Mouse (Mus musculus) kidney, embryonic 14.5 days (tissue): Measurements from ENCODE around the gene Coro1b. TPM values are rescaled to one million over a fixed set of nuclear protein-coding genes. Genes with fewer than 3 reads are reported as not detected.

ENCODE experiments used
- ATAC-seq: fragments of 200-750 bp; cut with Nextera tagmentation; 2 replicates; pipeline ENCODE4 v1.8.0; 2017; ENCODE audit warnings: moderate number of reproducible peaks, mild to moderate bottlenecking, moderate TSS enrichment, moderate library complexity; ENCODE audit not compliant: low FRiP score, low TSS enrichment
- H3K27ac ChIP-seq: fragments of 300-500 bp; sonication (generic); 2 replicates; pipeline ENCODE4 v1.5.1; 2014; ENCODE audit warnings: low read depth, mild to moderate bottlenecking, low read length, moderate library complexity, mixed read lengths
- H3K27me3 ChIP-seq: fragments of 300-500 bp; sonication (generic); 2 replicates; pipeline ENCODE4 v1.6.1; 2014; ENCODE audit warnings: mild to moderate bottlenecking, low read length; ENCODE audit not compliant: control insufficient read depth, insufficient read depth
- H3K36me3 ChIP-seq: fragments of 300-500 bp; sonication (generic); 2 replicates; pipeline ENCODE4 v1.6.1; 2014; ENCODE audit warnings: low read length, mixed read lengths; ENCODE audit not compliant: control insufficient read depth, insufficient read depth
- H3K4me1 ChIP-seq: fragments of 300-500 bp; sonication (generic); 2 replicates; pipeline ENCODE4 v1.6.1; 2014; ENCODE audit warnings: low read length, mixed read lengths; ENCODE audit not compliant: control insufficient read depth, insufficient read depth
- H3K4me2 ChIP-seq: fragments of 300-500 bp; sonication (generic); replicated peaks from 2 replicates; pipeline ENCODE4 v1.6.1; 2014; ENCODE audit warnings: low read depth, mild to moderate bottlenecking, low read length
- H3K4me3 ChIP-seq: fragments of 300-500 bp; sonication (generic); 2 replicates; pipeline ENCODE4 v1.5.1; 2014; ENCODE audit warnings: mild to moderate bottlenecking, low read length
- H3K9ac ChIP-seq: fragments of 300-500 bp; sonication (generic); 2 replicates; pipeline ENCODE4 v1.6.1; 2014; ENCODE audit warnings: low read depth, mild to moderate bottlenecking, low read length, moderate library complexity
- H3K9me3 ChIP-seq: fragments of 300-500 bp; sonication (generic); 2 replicates; pipeline ENCODE4 v1.6.1; 2016; ENCODE audit warnings: low read length; ENCODE audit not compliant: control insufficient read depth
- WGBS: fragments of 180-500 bp; shearing (Covaris S2); extraction: QIAGEN DNeasy Blood & Tissue Kit; methylation state at CpG from one replicate; pipeline ENCODE4 v1.1.7; 2014; 5-methylcytosine and 5-hydroxymethylcytosine counted together
- polyA plus RNA-seq: library from polyadenylated mRNA; unstranded; fragments of >200 nt; fragmentation: Nextera tagmentation; extraction: Ambion mirVana; gene quantifications from 2 replicates; pipeline ENCODE4 v1.2.1, GENCODE M21; 2014

The Coro1b gene
- 132 and 156 TPM in 2 replicates for polyA plus RNA-seq

GRCm38 (mm10) chr19:4148491-4148806 is at the start of gene Coro1b:
TSS of gene Coro1b (plus strand) at chr19:4148619.
- Histone ChIP-seq H3K4me3 (peak within 1 kb of the TSS; percentile 86), H3K9ac (peak within 1 kb of the TSS; percentile 68), H3K4me1 (peaks cover 14% of the 10 kb centered on the region), H3K9me3 (no peaks in the 10 kb centered on the region), H3K36me3 (peaks cover 26% of the 10 kb centered on the region), H3K4me2 (peak within 1 kb of the TSS; percentile 72), H3K27me3 (no peaks in the 10 kb centered on the region), H3K27ac (peak within 1 kb of the TSS; percentile 6; the same call in 1 of the 2 replicates)
- 0% methylated on average over 32 of the region's 33 CpGs for WGBS
- ATAC-seq: peak; percentile 95

- no peak for ATAC-seq
- H3K4me1 ChIP-seq: peaks cover 27% of the 10 kb centered on the region
- no peak overlapping the region; the same call in 1 of the 2 replicates for H3K4me3 ChIP-seq
- peaks cover 13% of the 10 kb centered on the region for H3K27me3 ChIP-seq
- WGBS: 14% methylated on average over 9 of the region's 9 CpGs
- H3K4me2 ChIP-seq: peak overlapping the region; percentile 78; the same call in 1 of the 2 replicates
- H3K36me3 ChIP-seq: no peaks in the 10 kb centered on the region
- H3K9ac ChIP-seq: no peak overlapping the region
- H3K9me3 ChIP-seq: no peaks in the 10 kb centered on the region
- H3K27ac ChIP-seq: no peak overlapping the region; the same call in 1 of the 2 replicates
These were observed 49.4 kb upstream of the Coro1b start for GRCm38 (mm10) chr19:4099056-4099455.

DNA sequence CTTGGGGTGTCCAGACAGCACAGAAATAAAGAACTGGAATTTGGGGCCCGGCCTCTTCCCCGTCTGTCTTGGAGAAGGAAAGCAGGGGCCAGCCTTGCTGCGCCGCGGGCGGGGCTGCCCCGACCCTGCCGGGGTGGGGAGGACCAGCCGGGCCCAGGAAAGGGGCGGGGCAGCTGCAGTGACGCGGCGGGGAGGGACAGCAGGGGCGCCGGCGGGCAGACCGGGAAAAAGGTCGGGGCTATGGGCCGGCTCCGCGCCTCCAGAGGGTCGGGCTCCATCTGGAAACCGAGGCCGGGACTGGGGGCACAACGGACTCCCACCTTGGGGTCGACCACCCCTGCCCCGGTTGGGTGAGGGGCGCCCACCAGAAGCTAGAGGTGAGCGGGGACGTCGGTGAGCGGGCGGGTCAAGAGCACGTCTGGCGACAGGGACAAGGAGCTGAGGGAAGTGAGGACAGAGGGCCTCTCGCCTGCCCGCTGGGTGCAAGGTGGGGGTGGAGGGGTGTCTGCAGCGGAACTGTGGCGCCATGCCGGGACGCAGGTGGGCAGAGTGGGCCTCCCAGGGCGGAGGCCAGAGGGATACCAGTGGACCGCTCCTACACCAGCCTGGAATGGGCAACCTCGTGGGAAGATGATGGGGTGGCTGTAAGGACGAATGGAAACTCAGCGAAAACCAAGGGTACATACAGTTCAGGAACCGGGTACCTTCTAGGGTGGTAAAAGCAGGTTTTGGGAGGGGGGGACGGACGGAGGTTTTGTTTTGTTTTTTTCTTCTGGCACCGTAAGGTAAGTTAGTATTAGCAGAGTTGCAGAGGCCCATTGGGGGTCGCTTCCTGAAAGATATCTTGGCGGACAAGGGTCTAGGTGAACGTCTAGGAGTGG is 48.3 kb upstream of the Coro1b start, which contains the start of gene Pitpnm1:
Gene Pitpnm1 (plus strand): TSS at position 162 of the 881 bp plus-strand sequence.
- peak within 1 kb of the TSS; percentile 66 for H3K9ac ChIP-seq
- under 1% methylated on average over 53 of the region's 53 CpGs for WGBS
- H3K4me3 ChIP-seq: peak within 1 kb of the TSS; percentile 49
- H3K27me3 ChIP-seq: peaks cover 13% of the 10 kb centered on the region
- H3K27ac ChIP-seq: no peak within 1 kb of the TSS; the same call in 1 of the 2 replicates
- peaks cover 27% of the 10 kb centered on the region for H3K4me1 ChIP-seq
- no peaks in the 10 kb centered on the region for H3K36me3 ChIP-seq
- peak within 1 kb of the TSS; percentile 78 for H3K4me2 ChIP-seq
- ATAC-seq: no peak
- H3K9me3 ChIP-seq: no peaks in the 10 kb centered on the region

GRCm38 (mm10) chr19:4100718-4101261 is 47.6 kb upstream of the Coro1b start:
- Histone ChIP-seq H3K27ac (no peak overlapping the region), H3K36me3 (no peaks in the 10 kb centered on the region; the same call in 1 of the 2 replicates), H3K27me3 (peaks cover 13% of the 10 kb centered on the region), H3K9me3 (no peaks in the 10 kb centered on the region), H3K4me1 (peaks cover 27% of the 10 kb centered on the region), H3K9ac (peak overlapping the region; percentile 49), H3K4me2 (peak overlapping the region; percentile 78), H3K4me3 (peak overlapping the region; percentile 49)
- WGBS: under 1% methylated on average over 52 of the region's 52 CpGs
- ATAC-seq: no peak

GRCm38 (mm10) chr19:4101466-4101865 is 47.0 kb upstream of the Coro1b start:
- 70% methylated on average over 6 of the region's 6 CpGs for WGBS
- H3K9ac ChIP-seq: no peak overlapping the region
- ATAC-seq: no peak
- no peak overlapping the region for H3K4me3 ChIP-seq
- H3K4me2 ChIP-seq: peak overlapping the region; percentile 78; the same call in 1 of the 2 replicates
- no peaks in the 10 kb centered on the region for H3K9me3 ChIP-seq
- no peak overlapping the region for H3K27ac ChIP-seq
- H3K36me3 ChIP-seq: no peaks in the 10 kb centered on the region; the same call in 1 of the 2 replicates
- peaks cover 13% of the 10 kb centered on the region for H3K27me3 ChIP-seq
- peaks cover 27% of the 10 kb centered on the region for H3K4me1 ChIP-seq

DNA sequence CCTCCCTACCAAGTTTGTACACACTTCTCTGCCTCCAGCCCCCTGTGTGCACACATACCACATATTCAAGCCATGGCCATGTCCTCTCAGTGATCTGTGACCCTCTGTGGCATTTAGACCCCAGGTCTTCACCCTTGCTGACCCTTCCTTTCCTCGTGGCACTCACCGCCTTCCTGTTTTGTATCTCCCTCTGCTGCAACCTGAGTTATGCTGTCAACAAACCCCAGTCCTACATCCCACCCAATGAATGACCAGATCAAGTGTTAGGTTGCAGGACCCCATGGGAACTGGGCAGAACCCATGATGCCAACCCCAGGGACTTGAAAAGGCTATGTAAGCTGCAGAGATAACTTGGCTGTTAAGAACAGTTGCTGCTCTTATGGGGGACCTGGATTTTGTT is 46.4 kb upstream of the Coro1b start:
- Histone ChIP-seq H3K36me3 (no peaks in the 10 kb centered on the region; the same call in 1 of the 2 replicates), H3K4me3 (no peak overlapping the region), H3K4me2 (no peak overlapping the region), H3K27me3 (peaks cover 13% of the 10 kb centered on the region), H3K4me1 (peaks cover 27% of the 10 kb centered on the region), H3K9me3 (no peaks in the 10 kb centered on the region), H3K27ac (no peak overlapping the region), H3K9ac (no peak overlapping the region)
- 79% methylated on average over 2 of the region's 2 CpGs for WGBS
- ATAC-seq: no peak

DNA sequence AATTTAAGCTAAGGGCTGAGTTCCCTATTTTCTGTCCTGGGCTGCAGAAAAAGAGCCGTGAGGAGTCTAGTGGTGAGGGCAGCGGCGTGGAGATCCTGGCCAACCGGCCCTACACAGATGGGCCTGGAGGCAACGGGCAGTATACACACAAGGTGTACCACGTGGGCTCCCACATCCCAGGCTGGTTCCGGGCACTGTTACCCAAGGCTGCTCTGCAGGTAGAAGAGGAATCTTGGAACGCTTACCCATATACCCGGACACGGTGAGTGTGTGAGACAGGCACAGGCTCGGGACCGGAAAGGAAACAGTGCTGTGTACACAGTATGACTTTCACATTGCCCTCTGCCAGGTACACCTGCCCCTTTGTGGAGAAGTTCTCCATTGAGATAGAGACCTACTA is 45.8 kb upstream of the Coro1b start:
- peaks cover 13% of the 10 kb centered on the region for H3K27me3 ChIP-seq
- no peaks in the 10 kb centered on the region for H3K9me3 ChIP-seq
- H3K4me2 ChIP-seq: no peak overlapping the region
- H3K4me1 ChIP-seq: peaks cover 26% of the 10 kb centered on the region
- ATAC-seq: no peak
- no peak overlapping the region for H3K27ac ChIP-seq
- WGBS: 94% methylated on average over 12 of the region's 12 CpGs
- H3K36me3 ChIP-seq: no peaks in the 10 kb centered on the region; the same call in 1 of the 2 replicates
- H3K9ac ChIP-seq: no peak overlapping the region
- no peak overlapping the region for H3K4me3 ChIP-seq

GRCm38 (mm10) chr19:4103294-4103693 is 45.1 kb upstream of the Coro1b start:
- Histone ChIP-seq H3K9me3 (no peaks in the 10 kb centered on the region), H3K9ac (no peak overlapping the region), H3K36me3 (no peaks in the 10 kb centered on the region; the same call in 1 of the 2 replicates), H3K27me3 (peaks cover 13% of the 10 kb centered on the region), H3K4me3 (no peak overlapping the region), H3K4me2 (no peak overlapping the region), H3K27ac (no peak overlapping the region), H3K4me1 (peaks cover 20% of the 10 kb centered on the region)
- no peak for ATAC-seq
- 93% methylated on average over 18 of the region's 18 CpGs for WGBS

DNA sequence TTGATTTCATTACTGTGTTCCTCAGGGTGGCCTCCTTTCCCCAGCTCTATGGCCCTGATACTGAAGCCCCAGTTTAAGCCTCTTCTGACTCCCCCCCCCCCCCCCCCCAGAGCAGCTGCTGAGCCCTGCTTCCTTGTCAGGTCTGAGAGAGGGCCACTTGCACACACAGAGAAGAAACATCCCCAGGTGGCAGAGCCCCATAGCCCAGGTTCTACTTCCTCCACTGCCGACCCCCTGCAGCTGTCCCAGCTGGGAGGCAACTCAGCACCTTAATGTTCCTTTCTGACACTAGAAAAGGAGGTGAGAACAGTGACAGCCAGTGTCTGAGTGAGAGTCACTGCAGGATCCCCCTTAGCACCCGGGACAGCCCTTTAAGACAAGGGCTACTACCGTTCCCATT is 44.6 kb upstream of the Coro1b start:
- no peak for ATAC-seq
- H3K27ac ChIP-seq: no peak overlapping the region
- H3K9me3 ChIP-seq: no peaks in the 10 kb centered on the region
- H3K9ac ChIP-seq: no peak overlapping the region
- whole genome bisulfite sequencing: 80% methylated on average over 3 of the region's 3 CpGs
- H3K4me2 ChIP-seq: no peak overlapping the region
- no peak overlapping the region for H3K4me3 ChIP-seq
- peaks cover 15% of the 10 kb centered on the region for H3K4me1 ChIP-seq
- peaks cover 13% of the 10 kb centered on the region for H3K27me3 ChIP-seq
- no peaks in the 10 kb centered on the region; the same call in 1 of the 2 replicates for H3K36me3 ChIP-seq
